Mouse (Mus musculus) bone marrow, adult 2 months (tissue): ENCODE results near the gene Txndc8. TPM values are rescaled to one million over a fixed set of nuclear protein-coding genes. Genes with fewer than 3 reads are reported as not detected.

Experiments used
- H3K27ac ChIP-seq: fragments of 200-500 bp; 2 replicates; pipeline ENCODE4 v1.5.1; 2012; ENCODE audit warnings: low read depth, mild to moderate bottlenecking, control low read depth, inconsistent platforms, low read length; ENCODE audit not compliant: control insufficient read depth, poor library complexity, insufficient read depth
- H3K4me1 ChIP-seq: fragments of 200-500 bp; 2 replicates; pipeline ENCODE4 v1.6.1; 2011; ENCODE audit warnings: low read length; ENCODE audit not compliant: control insufficient read depth, insufficient read depth
- H3K4me3 ChIP-seq: fragments of 200-500 bp; replicated peaks from 2 replicates; pipeline ENCODE3; 2011; ENCODE audit warnings: mild to moderate bottlenecking, low read depth, low read length, control low read depth; ENCODE audit not compliant: control insufficient read depth
- CTCF ChIP-seq: fragments of 200-500 bp; IDR thresholded peaks from 2 replicates; pipeline ENCODE4 v1.5.1; 2011; ENCODE audit warnings: low read length, control low read depth; ENCODE audit not compliant: control insufficient read depth, insufficient read depth
- POLR2A ChIP-seq: fragments of 200-500 bp; IDR thresholded peaks from 2 replicates; pipeline ENCODE4 v1.6.1; 2011; ENCODE audit warnings: low read depth, mild to moderate bottlenecking, control low read depth, low read length, borderline replicate concordance; ENCODE audit not compliant: control insufficient read depth
- WGBS: fragments of 180-500 bp; shearing (Covaris S2); methylation state at CpG from one replicate; pipeline ENCODE4 v1.1.7; 2018; 5-methylcytosine and 5-hydroxymethylcytosine counted together
- polyA plus RNA-seq: library from polyadenylated mRNA; stranded (reverse); fragments of >200 nt; gene quantifications from 2 replicates; pipeline ENCODE4 v1.2.4, GENCODE M21; 2011; ENCODE audit warnings: low replicate concordance; ENCODE audit not compliant: missing spikeins, insufficient read depth, insufficient read length

Txndc8 gene
- polyA plus RNA-seq, 1 experiment, result not detected

DNA sequence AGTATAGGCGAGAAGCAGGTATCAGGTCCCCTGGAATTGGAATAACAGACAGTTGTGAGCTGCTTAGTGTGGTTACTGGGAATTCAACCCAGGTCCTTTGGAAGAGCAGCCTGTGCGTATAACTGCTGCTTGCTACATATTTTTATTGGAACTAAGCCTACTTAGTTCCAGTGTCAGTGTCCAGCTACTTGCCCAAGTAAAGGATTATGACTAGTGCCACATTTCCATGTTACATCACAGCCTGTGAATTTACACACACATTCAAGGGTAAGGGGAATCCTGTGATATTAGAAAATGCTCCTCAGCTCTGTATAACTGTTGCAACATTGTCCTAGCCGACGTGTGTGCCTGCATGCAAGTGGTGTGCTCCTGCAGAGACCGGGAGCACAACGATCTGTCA is 71.6 kb downstream of the Txndc8 start:
- Histone ChIP-seq H3K27ac (no peak overlapping the region), H3K4me1 (no peaks in the 10 kb centered on the region), H3K4me3 (no peak overlapping the region)
- TF ChIP-seq POLR2A (no peak), CTCF (no peak)
- 76% methylated on average over 6 of the region's 6 CpGs for WGBS

DNA sequence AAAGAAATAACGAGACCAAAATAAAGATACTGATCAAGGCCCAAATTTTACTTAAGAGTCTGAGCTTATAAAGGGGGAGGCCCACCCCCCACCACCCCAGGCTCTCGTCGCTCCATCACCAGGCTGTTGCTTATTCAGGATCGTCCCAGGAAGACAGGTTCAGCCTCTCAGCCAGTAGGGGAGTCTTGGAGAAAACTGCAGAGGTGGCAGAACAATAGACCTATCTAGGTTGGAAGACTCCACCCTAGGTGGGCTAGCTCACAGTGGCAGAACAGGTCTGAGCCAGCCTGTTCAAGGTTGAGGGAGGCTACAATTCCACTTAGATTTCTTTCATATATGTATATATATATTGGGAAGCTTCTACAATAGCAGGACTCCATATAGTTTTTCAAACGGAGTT is 74.7 kb downstream of the Txndc8 start:
- peaks cover 1% of the 10 kb centered on the region; the same call in 1 of the 2 replicates for H3K4me1 ChIP-seq
- no peak overlapping the region for H3K27ac ChIP-seq
- TF ChIP-seq POLR2A (no peak), CTCF (no peak)
- 65% methylated on average over 5 of the region's 5 CpGs for WGBS
- no peak overlapping the region for H3K4me3 ChIP-seq

Other genes with a start within 250 kb of the Txndc8 start
- 1.1 TPM in 1 of 2 replicates, not detected in the other for gene D630039A03Rik, start 92.8 kb downstream of the Txndc8 start, polyA plus RNA-seq
- 103 and 173 TPM in 2 replicates for gene Txn1, start 52.7 kb downstream of the Txndc8 start, polyA plus RNA-seq
- gene Svep1, start 197.7 kb upstream of the Txndc8 start, polyA plus RNA-seq, result 0.99 and 1.3 TPM in 2 replicates